Mouse (Mus musculus): ENCODE data around the gene Pcbp3. TPM values are rescaled to one million over a fixed set of nuclear protein-coding genes. Genes with fewer than 3 reads are reported as not detected.
"Not testable (repeated sequence)": the region's sequence is repeated elsewhere in the genome, so short reads cannot be mapped to it uniquely, and the experiment has no call there.

The Pcbp3 gene
- total and polyA plus RNA-seq, 2 experiments from 2014 or later, result 57.0 to 92.9 TPM

GRCm38 (mm10) chr10:76992456-76992855, 30.8 kb upstream of the Pcbp3 start:
- DNase-seq (ENCODE audit: low spot score) (no peak), ATAC-seq (no peak)
- Histone ChIP-seq H3K9ac (replicated peaks; ENCODE audit: low read length) (no peak overlapping the region), H3K27me3 (ENCODE audit: insufficient read depth, low read length) (no peaks in the 10 kb centered on the region), H3K4me1 (ENCODE audit: insufficient read depth, low read length) (no peaks in the 10 kb centered on the region), H3K36me3 (ENCODE audit: insufficient read depth, low read length) (no peaks in the 10 kb centered on the region), H3K4me2 (ENCODE audit: low read depth, low read length) (no peak overlapping the region), H3K4me3 (ENCODE audit: low read length) (no peak overlapping the region), H3K27ac (no peak overlapping the region), H3K9me3 (ENCODE audit: low read length) (no peaks in the 10 kb centered on the region)
- 53% methylated on average over 3 of the region's 3 CpGs for WGBS
- no peak for TF ChIP-seq CTCF (IDR thresholded peaks at IDR 0.05; ENCODE audit: low read depth)

DNA sequence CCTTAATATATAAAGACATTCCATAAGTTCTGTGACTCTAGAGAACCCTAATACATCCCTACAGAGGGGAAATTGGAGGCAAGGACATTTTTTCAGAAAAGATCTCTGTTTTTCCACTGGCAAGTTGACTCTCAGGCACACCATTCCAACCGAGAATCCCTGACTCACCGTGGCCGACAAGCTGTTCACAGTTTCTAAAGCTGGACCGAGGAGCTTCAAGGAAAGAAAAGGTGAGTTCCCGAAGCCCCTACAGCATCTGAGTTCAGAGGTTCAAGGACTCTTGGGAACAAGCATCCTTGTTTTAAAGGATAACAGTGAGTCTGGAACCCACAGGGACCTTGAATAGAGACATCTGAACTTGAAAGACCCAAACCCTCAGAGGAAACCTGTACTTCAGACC, 26.9 kb upstream of the Pcbp3 start:
- Histone ChIP-seq H3K4me2 (ENCODE audit: low read depth, low read length) (no peak overlapping the region), H3K27me3 (ENCODE audit: insufficient read depth, low read length) (no peaks in the 10 kb centered on the region), H3K9ac (replicated peaks; ENCODE audit: low read length) (no peak overlapping the region), H3K9me3 (ENCODE audit: low read length) (no peaks in the 10 kb centered on the region), H3K27ac (no peak overlapping the region), H3K36me3 (ENCODE audit: insufficient read depth, low read length) (no peaks in the 10 kb centered on the region), H3K4me1 (ENCODE audit: insufficient read depth, low read length) (no peaks in the 10 kb centered on the region), H3K4me3 (ENCODE audit: low read length) (no peak overlapping the region)
- no peak for ATAC-seq
- TF ChIP-seq CTCF (IDR thresholded peaks at IDR 0.05; ENCODE audit: low read depth), result no peak
- WGBS, result 92% methylated on average over 5 of the region's 5 CpGs
- no peak for DNase-seq (ENCODE audit: low spot score)

DNA sequence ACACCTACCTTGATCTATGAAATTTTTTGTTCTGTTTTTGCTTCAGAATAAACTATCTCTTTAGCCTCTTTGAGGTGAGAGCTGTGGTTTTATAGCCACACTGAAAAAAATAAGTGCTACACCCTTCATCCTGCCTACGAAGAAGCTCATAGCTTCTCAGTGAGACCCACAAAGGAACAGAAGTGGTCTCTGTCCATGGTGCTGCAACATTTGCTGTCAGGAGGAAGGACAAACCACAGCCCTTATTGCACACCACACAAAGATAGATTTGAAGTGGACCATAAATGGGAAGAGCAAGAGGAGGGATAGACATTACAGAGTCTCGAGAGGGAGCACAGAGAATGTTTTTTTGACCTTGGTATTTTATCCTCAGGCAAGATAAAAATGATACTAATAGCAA, 16.4 kb upstream of the Pcbp3 start:
- no peaks in the 10 kb centered on the region for H3K27me3 ChIP-seq (ENCODE audit: insufficient read depth, low read length)
- no peak overlapping the region for H3K4me3 ChIP-seq (ENCODE audit: low read length)
- no peaks in the 10 kb centered on the region for H3K4me1 ChIP-seq (ENCODE audit: insufficient read depth, low read length)
- no peak overlapping the region for H3K9ac ChIP-seq (replicated peaks; ENCODE audit: low read length)
- no peak for TF ChIP-seq CTCF (IDR thresholded peaks at IDR 0.05; ENCODE audit: low read depth)
- 56% methylated on average over 2 of the region's 2 CpGs for WGBS
- no peak overlapping the region for H3K27ac ChIP-seq
- DNase-seq (ENCODE audit: low spot score) (no peak), ATAC-seq (no peak)
- H3K4me2 ChIP-seq (ENCODE audit: low read depth, low read length), result no peak overlapping the region
- H3K36me3 ChIP-seq (ENCODE audit: insufficient read depth, low read length), result no peaks in the 10 kb centered on the region
- no peaks in the 10 kb centered on the region for H3K9me3 ChIP-seq (ENCODE audit: low read length)

- H3K9me3 ChIP-seq (ENCODE audit: low read length), result no peaks in the 10 kb centered on the region
- ATAC-seq (no peak), DNase-seq (ENCODE audit: low spot score) (no peak)
- 65% methylated on average over 4 of the region's 4 CpGs for WGBS
- no peak overlapping the region for H3K4me2 ChIP-seq (ENCODE audit: low read depth, low read length)
- H3K4me3 ChIP-seq (ENCODE audit: low read length), result no peak overlapping the region
- H3K27ac ChIP-seq, result no peak overlapping the region
- H3K4me1 ChIP-seq (ENCODE audit: insufficient read depth, low read length), result no peaks in the 10 kb centered on the region
- H3K27me3 ChIP-seq (ENCODE audit: insufficient read depth, low read length), result no peaks in the 10 kb centered on the region
- H3K9ac ChIP-seq (replicated peaks; ENCODE audit: low read length), result no peak overlapping the region
- no peak for TF ChIP-seq CTCF (IDR thresholded peaks at IDR 0.05; ENCODE audit: low read depth)
- H3K36me3 ChIP-seq (ENCODE audit: insufficient read depth, low read length), result no peaks in the 10 kb centered on the region
Observed at GRCm38 (mm10) chr10:76976699-76977098, 15.0 kb upstream of the Pcbp3 start.

DNA sequence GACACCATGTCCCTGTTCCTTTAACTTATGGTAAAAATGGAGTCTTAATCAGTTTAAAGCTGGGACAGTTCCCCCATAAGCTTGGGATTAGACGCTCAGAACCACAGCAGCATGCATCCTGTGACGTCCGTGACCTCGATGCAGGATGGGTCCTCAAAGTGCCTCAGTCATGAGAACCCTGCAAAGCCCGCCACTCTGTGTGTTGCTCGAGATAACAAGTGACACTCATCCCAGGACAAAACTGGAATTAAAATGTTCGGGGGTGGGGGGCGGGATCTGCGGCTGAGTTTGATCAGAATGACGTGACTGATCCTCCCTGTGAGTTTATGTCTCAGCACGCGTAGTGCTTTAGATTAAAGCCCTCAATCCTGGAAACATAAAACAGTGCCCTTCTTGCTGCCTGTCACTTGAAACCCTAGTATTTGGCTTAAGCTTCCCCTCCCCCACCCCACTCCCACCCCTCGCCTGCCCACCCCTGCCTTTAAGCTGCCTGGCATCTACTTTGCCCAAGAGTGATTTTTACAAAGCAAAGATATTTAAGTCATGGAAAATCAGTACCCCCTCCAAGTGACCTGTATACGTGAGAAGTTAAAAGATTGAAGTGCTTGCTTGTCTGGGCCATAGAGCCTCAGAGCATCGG, 12.2 kb upstream of the Pcbp3 start:
- Histone ChIP-seq H3K4me3 (ENCODE audit: low read length) (no peak overlapping the region), H3K4me2 (ENCODE audit: low read depth, low read length) (peak overlapping the region; percentile 21; the same call in 1 of the 2 replicates), H3K27me3 (ENCODE audit: insufficient read depth, low read length) (no peaks in the 10 kb centered on the region), H3K9me3 (ENCODE audit: low read length) (no peaks in the 10 kb centered on the region), H3K36me3 (ENCODE audit: insufficient read depth, low read length) (no peaks in the 10 kb centered on the region), H3K4me1 (ENCODE audit: insufficient read depth, low read length) (no peaks in the 10 kb centered on the region), H3K9ac (replicated peaks; ENCODE audit: low read length) (no peak overlapping the region), H3K27ac (no peak overlapping the region)
- ATAC-seq (no peak), DNase-seq (ENCODE audit: low spot score) (no peak)
- WGBS, result 30% methylated on average over 15 of the region's 15 CpGs
- TF ChIP-seq CTCF (IDR thresholded peaks at IDR 0.05; ENCODE audit: low read depth), result no peak

GRCm38 (mm10) chr10:76972318-76972717, 10.6 kb upstream of the Pcbp3 start:
- H3K9ac ChIP-seq (replicated peaks; ENCODE audit: low read length); H3K4me1 ChIP-seq (ENCODE audit: insufficient read depth, low read length); H3K4me2 ChIP-seq (ENCODE audit: low read depth, low read length); H3K9me3 ChIP-seq (ENCODE audit: low read length); DNase-seq (ENCODE audit: low spot score); ATAC-seq; H3K36me3 ChIP-seq (ENCODE audit: insufficient read depth, low read length); H3K27me3 ChIP-seq (ENCODE audit: insufficient read depth, low read length); H3K4me3 ChIP-seq (ENCODE audit: low read length); H3K27ac ChIP-seq: not testable (repeated sequence)
- 76% methylated on average over 6 of the region's 6 CpGs for WGBS

DNA sequence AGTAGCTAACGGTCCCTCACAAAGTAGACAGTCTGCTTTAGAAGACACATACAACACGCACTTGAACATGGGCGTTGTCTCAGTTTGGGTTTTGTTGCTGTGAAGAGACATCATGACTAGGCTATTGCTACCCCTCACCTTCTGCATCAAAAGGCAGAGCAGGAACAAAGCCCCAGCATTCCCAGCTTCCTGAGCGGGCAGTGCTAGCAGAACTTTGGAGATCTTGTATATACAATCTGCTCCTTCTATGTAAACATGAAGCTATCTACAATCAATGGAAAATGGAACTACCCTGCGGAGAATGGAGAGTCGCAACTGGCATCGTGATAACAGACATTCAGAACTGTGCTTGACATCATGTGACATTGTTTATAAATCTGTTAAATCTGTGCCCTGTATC, 9.3 kb upstream of the Pcbp3 start:
- TF ChIP-seq CTCF (IDR thresholded peaks at IDR 0.05; ENCODE audit: low read depth), result no peak
- no peak for ATAC-seq
- Histone ChIP-seq H3K4me3 (ENCODE audit: low read length) (no peak overlapping the region), H3K36me3 (ENCODE audit: insufficient read depth, low read length) (no peaks in the 10 kb centered on the region), H3K27me3 (ENCODE audit: insufficient read depth, low read length) (no peaks in the 10 kb centered on the region), H3K9me3 (ENCODE audit: low read length) (no peaks in the 10 kb centered on the region), H3K4me2 (ENCODE audit: low read depth, low read length) (no peak overlapping the region), H3K9ac (replicated peaks; ENCODE audit: low read length) (no peak overlapping the region), H3K4me1 (ENCODE audit: insufficient read depth, low read length) (no peaks in the 10 kb centered on the region), H3K27ac (no peak overlapping the region)
- no peak for DNase-seq (ENCODE audit: low spot score)
- WGBS, result 91% methylated on average over 7 of the region's 7 CpGs
